30 mouse cellular contexts compared by ENCODE assay signal in genomic region chr5:99078375-99078774, GRCm38 (mm10). TPM values are rescaled to one million over a fixed set of nuclear protein-coding genes. Genes with fewer than 3 reads are reported as not detected.
DNase-seq lines count a peak whose midpoint lies in the region; ATAC-seq and TF ChIP-seq lines count a peak whose summit lies in the region.
"Had no signal": no experiment of that assay in that cellular context is flagged by ENCODE, and none has a peak within 500 bp of the region (broad histone marks: within the 10 kb centered on the region; RNA-seq: fewer than 3 reads in every experiment).

No protein-coding gene starts in this region.

- CTCF ChIA-PET in Patski (lab: Charles Lee): interaction anchor here (1.0 to 2.2 kb wide), 6 partner anchors 9 to 52 kb away, joined by 3 to 7 read pairs (median 4); no protein-coding TSS in a partner anchor

- ATAC-seq in embryonic facial prominence, embryonic 13.5 days (ENCODE audit: insufficient number of reproducible peaks, insufficient read depth, low FRiP score, low TSS enrichment, low read depth): no peak
- peak; percentile 51 for ATAC-seq in Patski
- no peak for ATAC-seq in liver, embryonic 11.5 days (replicated peaks; ENCODE audit: low FRiP score)
- ATAC-seq: forebrain, embryonic 13.5 days; forebrain, embryonic 16.5 days; intestine, embryonic 15.5 days had no signal

- H3K27me3 ChIP-seq in embryonic facial prominence, embryonic 13.5 days: no peaks in the 10 kb centered on the region
- no peaks in the 10 kb centered on the region for H3K27me3 ChIP-seq in embryonic facial prominence, embryonic 10.5 days (replicated peaks; ENCODE audit: low read depth, poor library complexity, severe bottlenecking)
- peaks cover 3% of the 10 kb centered on the region for H3K27me3 ChIP-seq in Patski
- no peaks in the 10 kb centered on the region for H3K27me3 ChIP-seq in liver, embryonic 11.5 days (replicated peaks; ENCODE audit: control insufficient read depth, insufficient read depth, low read length)
- H3K27me3 ChIP-seq: CH12.LX; forebrain, embryonic 13.5 days; heart, embryonic 13.5 days; hindbrain, embryonic 15.5 days; intestine, embryonic 15.5 days had no signal

- no peak overlapping the region for H3K4me3 ChIP-seq in embryonic facial prominence, embryonic 13.5 days
- H3K4me3 ChIP-seq in embryonic facial prominence, embryonic 10.5 days: no peak overlapping the region
- H3K4me3 ChIP-seq in liver, embryonic 11.5 days (ENCODE audit: low read depth, low read length): no peak overlapping the region
- H3K4me3 ChIP-seq: forebrain, embryonic 10.5 days; forebrain, embryonic 13.5 days; heart, adult 2 months; heart, embryonic 10.5 days; heart, embryonic 13.5 days; hindbrain, embryonic 15.5 days; intestine, embryonic 15.5 days had no signal

- H3K4me2 ChIP-seq in embryonic facial prominence, embryonic 13.5 days: no peak overlapping the region
- no peak overlapping the region for H3K4me2 ChIP-seq in liver, embryonic 11.5 days
- H3K4me2 ChIP-seq: forebrain, embryonic 13.5 days; heart, embryonic 13.5 days; hindbrain, embryonic 15.5 days; intestine, embryonic 15.5 days had no signal

- POLR2A ChIA-PET in Patski (lab: Charles Lee): no interaction called here

- no peaks in the 10 kb centered on the region for H3K4me1 ChIP-seq in embryonic facial prominence, embryonic 13.5 days
- H3K4me1 ChIP-seq in embryonic facial prominence, embryonic 10.5 days: peaks cover 14% of the 10 kb centered on the region
- no peaks in the 10 kb centered on the region for H3K4me1 ChIP-seq in liver, embryonic 11.5 days (replicated peaks; ENCODE audit: control insufficient read depth, insufficient read depth, low read length)
- H3K4me1 ChIP-seq: forebrain, embryonic 13.5 days; heart, embryonic 10.5 days; heart, embryonic 13.5 days; hindbrain, embryonic 15.5 days; intestine, embryonic 15.5 days had no signal

- WGBS in embryonic facial prominence, embryonic 13.5 days: 47% methylated on average over 2 of the region's 2 CpGs
- WGBS in embryonic facial prominence, embryonic 10.5 days: 65% methylated on average over 2 of the region's 2 CpGs
- 71% methylated on average over 2 of the region's 2 CpGs for WGBS in liver, embryonic 11.5 days

- peak; percentile 4 to 33 for DNase-seq in adrenal gland, adult (ENCODE audit: inconsistent age in 2 of 2, low spot score in 1 of 2)
- DNase-seq in adrenal gland, postnatal 14 days: no peak
- no peak for DNase-seq in embryonic facial prominence, embryonic 10.5 days (ENCODE audit: low spot score)
- DNase-seq in 3T3-L1 (ENCODE audit: low read depth, low spot score) (peak; percentile 62), Patski (ENCODE audit: low read depth, low spot score) (no peak)
- no peak for DNase-seq in liver, embryonic 11.5 days (ENCODE audit: low spot score)
- no peak for DNase-seq in layer of hippocampus, postnatal 10 days (ENCODE audit: low spot score in 2 of 2)
- DNase-seq: adrenal gland, adult 8-10 months; B cell, adult 2 months; cerebellum, adult 11-12 months; cerebellum, adult 8-10 months; cerebellum, postnatal 10 days; cerebellum, postnatal 36 days; gastrocnemius, postnatal 10 days; gastrocnemius, postnatal 36 days; heart, adult 2 months; heart, postnatal 14 days; heart, postnatal 4 days; kidney, adult 2 months had no signal

- no peaks in the 10 kb centered on the region for H3K9me3 ChIP-seq in embryonic facial prominence, embryonic 13.5 days
- H3K9me3 ChIP-seq in embryonic facial prominence, embryonic 10.5 days: no peaks in the 10 kb centered on the region
- no peaks in the 10 kb centered on the region for H3K9me3 ChIP-seq in liver, embryonic 11.5 days (ENCODE audit: control insufficient read depth, low read length)
- H3K9me3 ChIP-seq: forebrain, embryonic 10.5 days; forebrain, embryonic 13.5 days; heart, embryonic 10.5 days; heart, embryonic 13.5 days; hindbrain, embryonic 15.5 days; intestine, embryonic 15.5 days had no signal

- H3K36me3 ChIP-seq in embryonic facial prominence, embryonic 13.5 days: no peaks in the 10 kb centered on the region
- H3K36me3 ChIP-seq in embryonic facial prominence, embryonic 10.5 days (replicated peaks): no peaks in the 10 kb centered on the region
- H3K36me3 ChIP-seq in liver, embryonic 11.5 days (ENCODE audit: control insufficient read depth, insufficient read depth, low read length): no peaks in the 10 kb centered on the region
- H3K36me3 ChIP-seq: forebrain, embryonic 10.5 days; G1E; heart, embryonic 10.5 days; heart, embryonic 13.5 days; hindbrain, embryonic 15.5 days; intestine, embryonic 15.5 days had no signal

- in situ Hi-C loops in Patski (cut with MboI; ENCODE audit: low pct_unique_long_range_greater_than_20kb): no loop called here

- H3K27ac ChIP-seq in embryonic facial prominence, embryonic 13.5 days: peak overlapping the region; percentile 45; the same call in 1 of the 2 replicates
- no peak overlapping the region for H3K27ac ChIP-seq in embryonic facial prominence, embryonic 10.5 days (replicated peaks)
- H3K27ac ChIP-seq in liver, embryonic 11.5 days (ENCODE audit: low read depth, low read length): no peak overlapping the region
- H3K27ac ChIP-seq: forebrain, embryonic 10.5 days; forebrain, embryonic 13.5 days; heart, adult 2 months; heart, embryonic 10.5 days; heart, embryonic 13.5 days; hindbrain, embryonic 15.5 days; intestine, embryonic 15.5 days had no signal

- H3K9ac ChIP-seq in embryonic facial prominence, embryonic 13.5 days: no peak overlapping the region
- no peak overlapping the region for H3K9ac ChIP-seq in liver, embryonic 11.5 days (ENCODE audit: low read depth, low read length)
- H3K9ac ChIP-seq: forebrain, embryonic 13.5 days; heart, embryonic 13.5 days; hindbrain, embryonic 15.5 days; intestine, embryonic 15.5 days had no signal

- TF ChIP-seq CTCF in Patski (IDR thresholded peaks at IDR 0.05): peak; percentile 19

RNA-seq across cellular contexts. Expression of gene Prkg2, which starts 41.2 kb away (rescaled TPM):
- 2.5 and 2.9 TPM in 2 replicates for total RNA-seq in adrenal gland, postnatal 14 days (2021)
- polyA plus RNA-seq in embryonic facial prominence, embryonic 13.5 days (2015; fragmentation: Nextera tagmentation; extraction: Ambion mirVana): 6.0 and 7.0 TPM in 2 replicates
- polyA plus RNA-seq in embryonic facial prominence, embryonic 10.5 days (2016; fragmentation: Nextera tagmentation; extraction: Ambion mirVana): 1.4 and 1.5 TPM in 2 replicates
- polyA plus RNA-seq in Patski (2021): 7.6 TPM
- polyA plus RNA-seq in liver, embryonic 11.5 days (2014; fragmentation: Nextera tagmentation; extraction: Ambion mirVana): 0.21 and 0.62 TPM in 2 replicates
- 1 to 10 TPM; 2.3 to 2.4 TPM for total RNA-seq in layer of hippocampus, postnatal 10 days (2021)
- total RNA-seq: CH12.LX; granulocyte monocyte progenitor cell, adult 5-6 weeks had no signal
- polyA plus RNA-seq: G1E had no signal

Comparison
In these comparisons a context has a peak if more than half of its experiments do, and no peak if none do; other contexts are left out.
1. DNase-seq: peak in adrenal gland, adult (2 of 2) and 3T3-L1 (single experiment); none in adrenal gland, postnatal 14 days (single experiment), embryonic facial prominence, embryonic 10.5 days (single experiment), Patski (single experiment), liver, embryonic 11.5 days (single experiment) and layer of hippocampus, postnatal 10 days (0 of 2).